Mouse (Mus musculus): ENCODE measurements around the gene Gtpbp3. TPM values are rescaled to one million over a fixed set of nuclear protein-coding genes. Genes with fewer than 3 reads are reported as not detected.
A peak's percentile ranks its signal among the peaks of the same experiment; 100 is the strongest.

Gtpbp3 gene
- polyA plus RNA-seq, 1 experiment = 34.4 TPM

- DNase-seq (ENCODE audit: extremely low spot score in 1 of 2, low spot score in 1 of 2) = peak; percentile 98 to 99
Observed at GRCm38 (mm10) chr8:71468916-71469315, 19.0 kb upstream of the Gtpbp3 start, which contains the start of gene Dda1. Dda1 (plus strand) TSS chr8:71469199.

GRCm38 (mm10) chr8:71469411-71469810, 18.5 kb upstream of the Gtpbp3 start:
- peak in 1 of 2 experiments; percentile 67 for DNase-seq (ENCODE audit: extremely low spot score in 1 of 2, low spot score in 1 of 2)

GRCm38 (mm10) chr8:71470146-71470912, 17.6 kb upstream of the Gtpbp3 start:
- DNase-seq (ENCODE audit: extremely low spot score in 1 of 2, low spot score in 1 of 2) = no peak

- no peak for DNase-seq (ENCODE audit: extremely low spot score in 1 of 2, low spot score in 1 of 2)
Observed at GRCm38 (mm10) chr8:71470913-71471255, 17.0 kb upstream of the Gtpbp3 start.

GRCm38 (mm10) chr8:71471861-71472260, 16.0 kb upstream of the Gtpbp3 start:
- no peak for DNase-seq (ENCODE audit: extremely low spot score in 1 of 2, low spot score in 1 of 2)

- no peak for DNase-seq (ENCODE audit: extremely low spot score in 1 of 2, low spot score in 1 of 2)
Observed at GRCm38 (mm10) chr8:71472601-71473386, 15.1 kb upstream of the Gtpbp3 start.

GRCm38 (mm10) chr8:71474344-71474743, 13.6 kb upstream of the Gtpbp3 start:
- no peak for DNase-seq (ENCODE audit: extremely low spot score in 1 of 2, low spot score in 1 of 2)

- DNase-seq (ENCODE audit: extremely low spot score in 1 of 2, low spot score in 1 of 2) = no peak
Observed at GRCm38 (mm10) chr8:71474785-71475701, 12.9 kb upstream of the Gtpbp3 start.

- no peak for DNase-seq (ENCODE audit: extremely low spot score in 1 of 2, low spot score in 1 of 2)
Observed at GRCm38 (mm10) chr8:71475702-71476075, 12.2 kb upstream of the Gtpbp3 start.

GRCm38 (mm10) chr8:71476099-71476940, 11.6 kb upstream of the Gtpbp3 start:
- peak in 1 of 2 experiments; percentile 82 for DNase-seq (ENCODE audit: extremely low spot score in 1 of 2, low spot score in 1 of 2)

GRCm38 (mm10) chr8:71477196-71477845, 10.6 kb upstream of the Gtpbp3 start:
- no peak for DNase-seq (ENCODE audit: extremely low spot score in 1 of 2, low spot score in 1 of 2)

GRCm38 (mm10) chr8:71478943-71479342, 9.0 kb upstream of the Gtpbp3 start:
- DNase-seq (ENCODE audit: extremely low spot score in 1 of 2, low spot score in 1 of 2) = no peak

- no peak for DNase-seq (ENCODE audit: extremely low spot score in 1 of 2, low spot score in 1 of 2)
Observed at GRCm38 (mm10) chr8:71483932-71484331, 4.0 kb upstream of the Gtpbp3 start.

GRCm38 (mm10) chr8:71484736-71485135, 3.2 kb upstream of the Gtpbp3 start:
- DNase-seq (ENCODE audit: extremely low spot score in 1 of 2, low spot score in 1 of 2) = no peak

- DNase-seq (ENCODE audit: extremely low spot score in 1 of 2, low spot score in 1 of 2) = peak; percentile 69 to 91
Observed at GRCm38 (mm10) chr8:71485142-71486135, 2.5 kb upstream of the Gtpbp3 start, which contains the start of gene Ano8. Ano8 (minus strand) TSS chr8:71485963.

- no peak for DNase-seq (ENCODE audit: extremely low spot score in 1 of 2, low spot score in 1 of 2)
Observed at GRCm38 (mm10) chr8:71486136-71486529, 1.8 kb upstream of the Gtpbp3 start.

- DNase-seq (ENCODE audit: extremely low spot score in 1 of 2, low spot score in 1 of 2) = peak; percentile 84 to 95
Observed at GRCm38 (mm10) chr8:71488454-71488853, 551 bp downstream of the Gtpbp3 start.

- DNase-seq (ENCODE audit: extremely low spot score in 1 of 2, low spot score in 1 of 2) = peak in 1 of 2 experiments; percentile 85
Observed at GRCm38 (mm10) chr8:71495039-71495438, 7.1 kb downstream of the Gtpbp3 start.

Measured in frontal cortex, adult 2 months (tissue).